Mouse (Mus musculus) cerebellum, adult 2 months (tissue): ENCODE data around the gene Wars2. TPM values are rescaled to one million over a fixed set of nuclear protein-coding genes. Genes with fewer than 3 reads are reported as not detected.
A peak's percentile ranks its signal among the peaks of the same experiment; 100 is the strongest.

ENCODE experiments used
- DNase-seq, 2 experiments: peaks; one replicate each; pipeline ENCODE4 v3.0.0; 2021
- H3K27ac ChIP-seq: fragments of 200-500 bp; 2 replicates; pipeline ENCODE4 v1.5.1; 2012; ENCODE audit warnings: low read length, control low read depth, inconsistent platforms; ENCODE audit not compliant: insufficient read depth
- H3K27me3 ChIP-seq: fragments of 200-500 bp; 2 replicates; pipeline ENCODE4 v1.6.1; 2012; ENCODE audit warnings: inconsistent platforms, mild to moderate bottlenecking, low read length, moderate library complexity; ENCODE audit not compliant: control insufficient read depth, insufficient read depth
- H3K4me1 ChIP-seq: fragments of 200-500 bp; 2 replicates; pipeline ENCODE4 v1.6.1; 2011; ENCODE audit warnings: low read length; ENCODE audit not compliant: control insufficient read depth, insufficient read depth
- H3K4me3 ChIP-seq: fragments of 200-500 bp; replicated peaks from 2 replicates; pipeline ENCODE3; 2011; ENCODE audit warnings: mild to moderate bottlenecking, low read depth, low read length, control low read depth; ENCODE audit not compliant: insufficient read depth
- CTCF ChIP-seq: fragments of 200-500 bp; IDR thresholded peaks from 2 replicates; pipeline ENCODE4 v1.5.1; 2011; ENCODE audit warnings: low read depth, mild to moderate bottlenecking, control low read depth, low read length, moderate library complexity, borderline replicate concordance; ENCODE audit not compliant: insufficient read depth
- POLR2A ChIP-seq: fragments of 200-500 bp; IDR thresholded peaks from 2 replicates; pipeline ENCODE4 v1.6.1; 2011; ENCODE audit warnings: low read length, control low read depth, borderline replicate concordance; ENCODE audit not compliant: insufficient read depth
- WGBS: fragments of 180-500 bp; shearing (Covaris S2); methylation state at CpG from one replicate; pipeline ENCODE4 v1.1.7; 2018; 5-methylcytosine and 5-hydroxymethylcytosine counted together
- polyA plus RNA-seq: library from polyadenylated mRNA; depleted of rRNA; stranded (reverse); fragments of >200 nt; gene quantifications from 2 replicates; pipeline ENCODE4 v1.2.3, GENCODE M21; 2012

Wars2 gene
- polyA plus RNA-seq, 1 experiment: 4.9 TPM

DNA sequence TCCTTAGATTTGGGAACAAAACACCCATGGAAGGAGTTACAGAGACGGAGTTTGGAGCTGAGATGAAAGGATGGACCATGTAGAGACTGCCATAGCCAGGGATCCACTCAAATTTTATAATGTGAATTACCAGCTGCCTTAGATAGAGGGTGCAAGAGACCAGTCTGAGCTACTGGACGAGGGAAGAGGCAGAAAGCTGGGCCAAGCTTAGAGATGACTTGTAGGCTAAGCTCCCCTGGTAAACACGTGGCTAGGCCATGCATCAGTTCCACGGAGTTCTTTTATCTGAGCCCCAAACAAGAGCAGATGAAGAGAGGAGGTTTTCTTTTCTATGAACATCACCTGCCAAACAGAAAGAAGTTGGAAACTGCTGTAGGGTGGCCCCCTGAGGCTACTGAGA is 26.9 kb downstream of the Wars2 start:
- WGBS: 50% methylated on average over 4 of the region's 4 CpGs

GRCm38 (mm10) chr3:99173178-99173577 is 32.3 kb downstream of the Wars2 start:
- H3K4me3 ChIP-seq: no peak overlapping the region
- WGBS: 83% methylated on average over 5 of the region's 5 CpGs
- DNase-seq: no peak
- no peaks in the 10 kb centered on the region for H3K27me3 ChIP-seq
- H3K4me1 ChIP-seq: no peaks in the 10 kb centered on the region
- H3K27ac ChIP-seq: no peak overlapping the region
- TF ChIP-seq CTCF: no peak
- no peak for TF ChIP-seq POLR2A

More for the DNA sequence above, 26.9 kb downstream of the Wars2 start:
- Histone ChIP-seq H3K27me3 (no peaks in the 10 kb centered on the region), H3K27ac (no peak overlapping the region), H3K4me3 (no peak overlapping the region), H3K4me1 (no peaks in the 10 kb centered on the region)
- DNase-seq: no peak
- TF ChIP-seq CTCF (no peak), POLR2A (no peak)

DNA sequence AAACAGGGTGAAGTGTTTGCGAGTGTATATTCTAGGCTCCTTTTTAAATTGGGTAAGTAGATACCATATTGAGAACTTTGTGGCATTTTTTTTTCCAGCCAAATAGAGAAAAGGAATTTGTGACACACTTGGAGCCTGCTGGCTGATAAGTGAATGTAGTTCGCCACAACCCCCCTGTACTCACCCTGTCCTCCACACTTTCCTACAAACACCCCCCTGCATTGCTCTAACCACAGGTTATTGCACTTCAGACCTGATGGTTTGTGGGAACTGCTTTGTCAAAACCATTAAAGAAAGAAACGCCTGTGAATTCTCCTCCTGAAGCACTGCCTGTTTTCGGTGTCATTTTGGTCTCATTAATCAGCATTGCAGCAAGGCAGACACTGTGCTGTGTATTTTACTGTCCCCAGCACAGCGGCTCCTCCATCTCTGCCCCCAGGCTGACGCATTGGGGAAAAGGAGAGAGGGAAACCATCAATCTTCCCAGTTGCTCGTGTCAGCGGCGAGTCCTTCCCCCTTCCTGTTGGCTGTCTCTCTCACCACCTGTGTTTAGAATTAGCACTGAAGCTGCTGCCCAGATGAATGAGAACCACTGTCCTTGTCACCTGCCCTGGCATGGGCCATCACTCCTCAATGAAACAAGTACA is 33.9 kb downstream of the Wars2 start:
- TF ChIP-seq CTCF: no peak
- no peak for TF ChIP-seq POLR2A
- Histone ChIP-seq H3K27ac (no peak overlapping the region), H3K4me3 (no peak overlapping the region), H3K4me1 (no peaks in the 10 kb centered on the region), H3K27me3 (no peaks in the 10 kb centered on the region; the same call in 1 of the 2 replicates)
- DNase-seq: no peak
- WGBS: 82% methylated on average over 9 of the region's 9 CpGs

GRCm38 (mm10) chr3:99183355-99184016 is 42.6 kb downstream of the Wars2 start:
- peaks cover 9% of the 10 kb centered on the region; the same call in 1 of the 2 replicates for H3K4me1 ChIP-seq
- DNase-seq: no peak
- H3K4me3 ChIP-seq: no peak overlapping the region
- H3K27me3 ChIP-seq: no peaks in the 10 kb centered on the region; the same call in 1 of the 2 replicates
- WGBS: 65% methylated on average over 17 of the region's 17 CpGs
- TF ChIP-seq POLR2A (no peak), CTCF (no peak)
- H3K27ac ChIP-seq: no peak overlapping the region

DNA sequence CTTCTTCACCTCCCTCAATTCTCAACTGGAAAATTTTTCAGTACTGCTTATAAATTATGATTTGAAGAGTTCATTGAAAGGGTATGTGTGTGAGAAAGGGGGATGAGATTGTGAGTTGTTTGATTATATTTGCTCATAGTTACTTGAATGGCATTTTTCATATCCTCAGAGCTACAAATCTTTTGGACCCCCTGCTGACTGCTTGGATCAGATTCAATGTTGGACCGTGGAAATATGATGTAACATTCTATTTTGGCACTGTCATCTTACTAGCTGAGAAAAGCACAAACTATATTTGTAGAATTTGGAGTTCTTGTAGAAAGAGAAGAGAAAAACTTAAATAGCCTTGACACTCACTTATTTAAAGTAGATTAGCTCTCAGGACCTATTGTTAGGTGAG is 43.5 kb downstream of the Wars2 start:
- peaks cover 9% of the 10 kb centered on the region; the same call in 1 of the 2 replicates for H3K4me1 ChIP-seq
- no peak overlapping the region for H3K27ac ChIP-seq
- peak; percentile 40 to 55 for DNase-seq
- WGBS: 0% methylated on average over 1 of the region's 1 CpGs
- no peaks in the 10 kb centered on the region for H3K27me3 ChIP-seq
- no peak overlapping the region for H3K4me3 ChIP-seq
- TF ChIP-seq CTCF: no peak
- no peak for TF ChIP-seq POLR2A

- Histone ChIP-seq H3K4me1 (peaks cover 9% of the 10 kb centered on the region; the same call in 1 of the 2 replicates), H3K27me3 (no peaks in the 10 kb centered on the region), H3K4me3 (no peak overlapping the region), H3K27ac (no peak overlapping the region)
- TF ChIP-seq CTCF (no peak), POLR2A (no peak)
- DNase-seq: no peak
- WGBS: 89% methylated on average over 1 of the region's 1 CpGs
Observed at GRCm38 (mm10) chr3:99188097-99188496, 47.2 kb downstream of the Wars2 start.

DNA sequence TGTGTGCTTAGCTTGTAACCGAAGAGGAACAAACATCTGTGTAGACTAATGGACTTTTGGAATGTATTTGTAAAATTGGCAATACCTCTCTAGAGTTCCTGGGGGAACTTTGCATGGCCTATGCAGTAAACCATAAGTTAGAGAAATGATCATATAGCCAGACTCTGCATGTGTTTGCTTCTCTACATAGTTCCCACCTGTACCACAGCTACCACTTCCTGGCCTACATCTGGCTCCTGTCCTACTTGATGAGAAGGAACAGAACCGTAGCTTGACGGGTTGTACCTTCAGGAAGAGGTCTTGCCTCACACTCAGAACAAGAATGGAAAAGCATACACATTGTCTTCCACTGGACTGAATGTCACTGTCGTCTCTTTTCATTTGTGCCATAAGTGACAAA is 52.7 kb downstream of the Wars2 start:
- Histone ChIP-seq H3K27ac (no peak overlapping the region), H3K27me3 (no peaks in the 10 kb centered on the region), H3K4me1 (no peaks in the 10 kb centered on the region), H3K4me3 (no peak overlapping the region)
- no peak for DNase-seq
- TF ChIP-seq POLR2A (no peak), CTCF (no peak)
- 77% methylated on average over 4 of the region's 4 CpGs for WGBS

- Histone ChIP-seq H3K27ac (no peak overlapping the region), H3K27me3 (no peaks in the 10 kb centered on the region), H3K4me1 (no peaks in the 10 kb centered on the region), H3K4me3 (no peak overlapping the region)
- peak in 1 of 2 experiments; percentile 13 for DNase-seq
- no peak for TF ChIP-seq CTCF
- no peak for TF ChIP-seq POLR2A
Observed at GRCm38 (mm10) chr3:99203331-99203730, 62.5 kb downstream of the Wars2 start.
